Mouse (Mus musculus) bone marrow, adult 2 months (tissue): ENCODE results near the gene Alk.

Source experiments
- CTCF ChIP-seq: fragments of 200-500 bp; IDR thresholded peaks from 2 replicates; pipeline ENCODE4 v1.5.1; 2011; ENCODE audit warnings: low read length, control low read depth; ENCODE audit not compliant: control insufficient read depth, insufficient read depth
- POLR2A ChIP-seq: fragments of 200-500 bp; IDR thresholded peaks from 2 replicates; pipeline ENCODE4 v1.6.1; 2011; ENCODE audit warnings: low read depth, mild to moderate bottlenecking, control low read depth, low read length, borderline replicate concordance; ENCODE audit not compliant: control insufficient read depth

GRCm38 (mm10) chr17:72021733-72022669, 582.4 kb downstream of the Alk start:
- TF ChIP-seq POLR2A (no peak), CTCF (no peak)
